Comparison of ENCODE assay signal across 12 mouse cellular contexts in genomic region chr4:32524282-32524681, GRCm38 (mm10).
A peak's percentile ranks its signal among the peaks of the same experiment; 100 is the strongest.
DNase-seq lines count a peak whose midpoint lies in the region; ATAC-seq lines count a peak whose summit lies in the region.
"Had no signal": no experiment of that assay in that cellular context is flagged by ENCODE, and none has a peak within 500 bp of the region (broad histone marks: within the 10 kb centered on the region; RNA-seq: fewer than 3 reads in every experiment).

No protein-coding gene starts in this region.

- WGBS in embryonic facial prominence, embryonic 13.5 days: 20% methylated on average over 2 of the region's 2 CpGs
- WGBS in embryonic facial prominence, embryonic 10.5 days: 38% methylated on average over 2 of the region's 2 CpGs
- 59% methylated on average over 2 of the region's 2 CpGs for WGBS in midbrain, embryonic 14.5 days

- no peak overlapping the region for H3K4me2 ChIP-seq in embryonic facial prominence, embryonic 13.5 days
- H3K4me2 ChIP-seq in midbrain, embryonic 14.5 days (ENCODE audit: low read length): no peak overlapping the region
- H3K4me2 ChIP-seq: midbrain, embryonic 13.5 days had no signal

- H3K4me1 ChIP-seq in embryonic facial prominence, embryonic 13.5 days: peaks cover 60% of the 10 kb centered on the region
- H3K4me1 ChIP-seq in embryonic facial prominence, embryonic 10.5 days: peaks cover 73% of the 10 kb centered on the region
- H3K4me1 ChIP-seq in midbrain, embryonic 14.5 days (ENCODE audit: control insufficient read depth, insufficient read depth, low read length): peaks cover 23% of the 10 kb centered on the region

- ATAC-seq in embryonic facial prominence, embryonic 13.5 days (ENCODE audit: insufficient number of reproducible peaks, insufficient read depth, low FRiP score, low TSS enrichment, low read depth): no peak
- ATAC-seq in midbrain, embryonic 14.5 days (ENCODE audit: low FRiP score, low TSS enrichment): no peak
- ATAC-seq: midbrain, embryonic 13.5 days had no signal

- H3K36me3 ChIP-seq in embryonic facial prominence, embryonic 13.5 days: no peaks in the 10 kb centered on the region
- H3K36me3 ChIP-seq in embryonic facial prominence, embryonic 10.5 days (replicated peaks): no peaks in the 10 kb centered on the region
- no peaks in the 10 kb centered on the region for H3K36me3 ChIP-seq in midbrain, embryonic 14.5 days (ENCODE audit: control insufficient read depth, insufficient read depth, low read length)
- H3K36me3 ChIP-seq: midbrain, embryonic 13.5 days had no signal

- H3K27ac ChIP-seq in embryonic facial prominence, embryonic 13.5 days: peak overlapping the region; percentile 49; the same call in 1 of the 2 replicates
- H3K27ac ChIP-seq in embryonic facial prominence, embryonic 10.5 days (replicated peaks): no peak overlapping the region
- H3K27ac ChIP-seq in midbrain, embryonic 14.5 days (replicated peaks; ENCODE audit: low read depth, low read length): no peak overlapping the region
- H3K27ac ChIP-seq: liver, embryonic 14.5 days; midbrain, embryonic 13.5 days had no signal

- H3K9me3 ChIP-seq in embryonic facial prominence, embryonic 13.5 days: no peaks in the 10 kb centered on the region
- H3K9me3 ChIP-seq in embryonic facial prominence, embryonic 10.5 days: no peaks in the 10 kb centered on the region
- H3K9me3 ChIP-seq in midbrain, embryonic 14.5 days (ENCODE audit: control insufficient read depth, low read length): no peaks in the 10 kb centered on the region
- H3K9me3 ChIP-seq: midbrain, embryonic 13.5 days had no signal

- H3K27me3 ChIP-seq in embryonic facial prominence, embryonic 13.5 days: no peaks in the 10 kb centered on the region
- no peaks in the 10 kb centered on the region for H3K27me3 ChIP-seq in embryonic facial prominence, embryonic 10.5 days (replicated peaks; ENCODE audit: low read depth, poor library complexity, severe bottlenecking)
- no peaks in the 10 kb centered on the region for H3K27me3 ChIP-seq in midbrain, embryonic 14.5 days (ENCODE audit: control insufficient read depth, insufficient read depth, low read length)
- H3K27me3 ChIP-seq: midbrain, embryonic 13.5 days had no signal

- no peak overlapping the region for H3K4me3 ChIP-seq in embryonic facial prominence, embryonic 13.5 days
- H3K4me3 ChIP-seq in embryonic facial prominence, embryonic 10.5 days: no peak overlapping the region
- no peak overlapping the region for H3K4me3 ChIP-seq in midbrain, embryonic 14.5 days (replicated peaks; ENCODE audit: low read depth, low read length)
- H3K4me3 ChIP-seq: midbrain, embryonic 13.5 days had no signal

- no peak for DNase-seq in embryonic facial prominence, embryonic 10.5 days (ENCODE audit: low spot score)
- peak; percentile 31 for DNase-seq in kidney, postnatal 14 days
- DNase-seq in kidney, postnatal 36 days: no peak
- peak; percentile 27 for DNase-seq in heart, adult 8-10 months (ENCODE audit: low spot score)
- DNase-seq in lung, postnatal 4 days: peak; percentile 57 to 82
- no peak for DNase-seq in spleen, postnatal 4 days (ENCODE audit: low spot score in 2 of 2)
- no peak for DNase-seq in midbrain, embryonic 14.5 days
- DNase-seq: cerebellum, adult 11-12 months; right cerebral cortex, postnatal 14 days had no signal

- H3K9ac ChIP-seq in embryonic facial prominence, embryonic 13.5 days: no peak overlapping the region
- H3K9ac ChIP-seq in midbrain, embryonic 14.5 days (replicated peaks; ENCODE audit: low read length): no peak overlapping the region
- H3K9ac ChIP-seq: liver, embryonic 14.5 days; midbrain, embryonic 13.5 days had no signal

Comparison
In these comparisons a context has a peak if more than half of its experiments do, and no peak if none do; other contexts are left out.
1. DNase-seq: peak in kidney, postnatal 14 days (single experiment), heart, adult 8-10 months (single experiment) and lung, postnatal 4 days (2 of 2); none in embryonic facial prominence, embryonic 10.5 days (single experiment), kidney, postnatal 36 days (0 of 2), spleen, postnatal 4 days (0 of 2) and midbrain, embryonic 14.5 days (single experiment).